Mouse (Mus musculus) testis, adult 2 months (tissue): Measurements from ENCODE around the gene Plin4. TPM values are rescaled to one million over a fixed set of nuclear protein-coding genes. Genes with fewer than 3 reads are reported as not detected.
A peak's percentile ranks its signal among the peaks of the same experiment; 100 is the strongest.

ENCODE experiments used
- H3K27ac ChIP-seq: fragments of 200-500 bp; 2 replicates; pipeline ENCODE4 v1.5.1; 2012; ENCODE audit warnings: low read depth, low read length; ENCODE audit not compliant: control insufficient read depth, insufficient read depth
- H3K27me3 ChIP-seq: fragments of 200-500 bp; 2 replicates; pipeline ENCODE4 v1.6.1; 2012; ENCODE audit warnings: mild to moderate bottlenecking, low read length, moderate library complexity; ENCODE audit not compliant: control insufficient read depth, insufficient read depth
- H3K36me3 ChIP-seq: fragments of 200-500 bp; 2 replicates; pipeline ENCODE4 v1.6.1; 2012; ENCODE audit warnings: mild to moderate bottlenecking, low read length; ENCODE audit not compliant: control insufficient read depth, insufficient read depth
- H3K4me1 ChIP-seq: fragments of 200-500 bp; 2 replicates; pipeline ENCODE4 v1.6.1; 2012; ENCODE audit warnings: low read length; ENCODE audit not compliant: control insufficient read depth, insufficient read depth
- H3K4me3 ChIP-seq: fragments of 200-500 bp; 2 replicates; pipeline ENCODE4 v1.5.1; 2012; ENCODE audit warnings: low read depth, mild to moderate bottlenecking, low read length, moderate library complexity, mixed read lengths; ENCODE audit not compliant: control insufficient read depth
- CTCF ChIP-seq: fragments of 200-500 bp; IDR thresholded peaks from 2 replicates; pipeline ENCODE4 v1.5.1; 2012; ENCODE audit warnings: low read depth, mild to moderate bottlenecking, inconsistent platforms, low read length, moderate library complexity; ENCODE audit not compliant: control insufficient read depth, insufficient read depth, insufficient replicate concordance
- POLR2A ChIP-seq: fragments of 200-500 bp; IDR thresholded peaks from 2 replicates; pipeline ENCODE4 v1.6.1; 2012; ENCODE audit warnings: low read depth, mild to moderate bottlenecking, inconsistent platforms, low read length, moderate library complexity; ENCODE audit not compliant: control insufficient read depth
- polyA plus RNA-seq: library from polyadenylated mRNA; depleted of rRNA; stranded (reverse); fragments of >200 nt; gene quantifications from 2 replicates; pipeline ENCODE4 v1.2.3, GENCODE M21; 2012

Gene Plin4
- polyA plus RNA-seq, 1 experiment = 1.5 TPM

DNA sequence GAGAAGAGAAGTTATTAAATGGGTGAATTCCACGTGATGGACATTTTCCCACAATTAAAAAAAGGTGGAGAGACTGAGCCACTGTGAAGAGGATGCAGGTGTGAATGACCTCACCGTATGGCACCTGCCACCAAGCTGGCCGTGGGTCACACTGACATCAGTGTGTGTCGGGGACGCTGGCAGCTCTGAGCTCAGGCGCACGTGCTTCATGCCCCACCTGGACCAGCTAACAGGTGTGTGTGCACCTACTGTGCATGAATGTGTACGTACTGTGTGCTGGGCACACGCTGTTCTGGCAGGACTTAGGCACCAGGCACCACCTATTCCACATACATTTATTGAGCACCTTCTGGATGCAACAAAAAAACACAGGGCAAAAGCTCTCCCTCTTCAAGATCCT is 34.9 kb upstream of the Plin4 start:
- no peak overlapping the region for H3K4me3 ChIP-seq
- H3K36me3 ChIP-seq = no peaks in the 10 kb centered on the region
- no peak overlapping the region for H3K27ac ChIP-seq
- no peaks in the 10 kb centered on the region; the same call in 1 of the 2 replicates for H3K27me3 ChIP-seq
- no peak for TF ChIP-seq CTCF
- no peak for TF ChIP-seq POLR2A
- H3K4me1 ChIP-seq = peaks cover 17% of the 10 kb centered on the region

DNA sequence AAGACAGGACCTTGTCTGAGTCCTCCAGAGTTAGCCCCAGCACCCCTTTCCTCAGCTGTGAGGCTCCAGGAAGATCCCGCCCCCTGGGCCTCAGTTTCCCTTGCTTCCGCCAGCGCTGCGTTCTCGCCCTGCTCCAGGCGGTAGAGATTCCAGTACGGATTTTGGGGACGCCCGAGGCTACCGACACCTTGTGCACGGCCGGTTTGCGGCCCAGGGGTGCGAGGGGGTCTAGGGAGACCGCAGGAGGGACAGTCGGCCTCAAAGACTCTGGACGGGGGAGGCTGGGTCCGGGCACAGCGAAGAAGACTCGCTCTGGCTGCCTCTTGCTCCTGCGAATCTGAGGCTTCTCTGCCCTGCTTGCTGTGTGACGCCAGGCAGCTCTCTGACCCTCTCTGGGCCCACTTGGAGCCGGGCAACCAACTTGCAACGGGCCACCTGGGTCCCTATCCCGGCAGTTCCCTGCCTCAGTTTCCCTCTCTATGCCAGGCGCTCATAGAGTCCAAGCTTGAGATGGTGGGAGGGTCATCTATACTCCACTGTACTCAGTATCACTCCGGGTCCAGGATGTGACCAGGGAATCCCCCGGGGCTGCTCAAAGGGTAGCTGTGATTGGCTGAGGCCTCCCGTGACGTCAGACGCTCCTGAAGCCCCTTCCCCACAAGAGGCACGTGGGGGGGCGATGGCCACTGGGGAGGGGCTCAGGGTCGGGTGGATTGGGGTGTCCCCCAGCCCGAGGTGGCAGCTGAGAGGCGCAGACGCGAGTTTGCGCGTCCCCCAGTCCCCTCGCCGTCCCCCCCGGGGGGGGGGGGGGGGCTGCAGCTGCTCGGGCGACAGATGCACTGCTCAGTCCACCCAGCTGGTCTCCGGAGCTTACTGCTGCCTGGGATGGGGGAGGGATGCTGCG is 32.4 kb upstream of the Plin4 start:
- Histone ChIP-seq H3K27ac (no peak overlapping the region), H3K27me3 (no peaks in the 10 kb centered on the region; the same call in 1 of the 2 replicates), H3K4me1 (peaks cover 24% of the 10 kb centered on the region), H3K4me3 (peak overlapping the region; percentile 35), H3K36me3 (no peaks in the 10 kb centered on the region)
- TF ChIP-seq CTCF = no peak
- TF ChIP-seq POLR2A = no peak

DNA sequence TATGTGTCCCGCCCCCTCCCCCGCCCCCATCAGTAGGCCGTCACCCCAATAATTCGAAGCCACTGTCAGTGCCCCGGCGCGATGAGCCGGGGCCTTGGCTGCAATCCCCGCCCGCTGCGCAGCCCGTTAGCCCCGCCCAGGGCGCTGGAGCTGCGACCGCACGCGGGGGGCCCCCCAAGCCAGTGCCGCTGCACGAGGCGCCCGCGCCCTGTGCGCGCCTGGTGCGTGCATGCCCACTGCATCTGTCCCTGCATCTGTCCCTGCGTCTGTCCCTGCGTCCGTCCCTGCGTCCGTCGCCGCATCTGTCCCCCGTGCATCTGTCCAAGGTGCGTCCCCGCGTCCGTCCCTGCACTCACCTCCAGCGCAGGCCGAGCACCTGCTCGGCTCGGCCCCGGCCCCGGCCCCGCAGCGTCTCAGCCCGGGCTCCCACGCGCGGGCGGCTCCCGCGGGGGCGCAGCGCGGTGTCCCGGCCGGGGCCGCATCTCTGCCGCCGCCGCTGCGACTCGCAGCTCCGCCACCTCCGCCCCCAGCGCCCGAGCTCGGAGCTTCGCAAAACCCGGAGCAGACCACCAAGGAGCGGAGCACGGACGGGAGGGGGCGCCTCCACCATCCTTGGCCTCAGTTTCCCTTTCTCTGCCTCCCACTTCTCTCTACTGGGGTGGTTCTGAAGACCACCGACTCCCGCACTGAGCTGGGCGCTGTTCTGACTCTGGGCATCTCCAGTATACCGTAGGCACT is 30.4 kb upstream of the Plin4 start, which contains the start of gene Sema6b:
Sema6b (minus strand) TSS at position 486 of the 738 bp plus-strand sequence.
- H3K36me3 ChIP-seq = no peaks in the 10 kb centered on the region
- H3K27ac ChIP-seq = no peak within 1 kb of the TSS
- H3K4me1 ChIP-seq = peaks cover 24% of the 10 kb centered on the region
- peak within 1 kb of the TSS; percentile 81 for H3K4me3 ChIP-seq
- TF ChIP-seq CTCF = no peak
- no peak for TF ChIP-seq POLR2A
- H3K27me3 ChIP-seq = no peaks in the 10 kb centered on the region; the same call in 1 of the 2 replicates

DNA sequence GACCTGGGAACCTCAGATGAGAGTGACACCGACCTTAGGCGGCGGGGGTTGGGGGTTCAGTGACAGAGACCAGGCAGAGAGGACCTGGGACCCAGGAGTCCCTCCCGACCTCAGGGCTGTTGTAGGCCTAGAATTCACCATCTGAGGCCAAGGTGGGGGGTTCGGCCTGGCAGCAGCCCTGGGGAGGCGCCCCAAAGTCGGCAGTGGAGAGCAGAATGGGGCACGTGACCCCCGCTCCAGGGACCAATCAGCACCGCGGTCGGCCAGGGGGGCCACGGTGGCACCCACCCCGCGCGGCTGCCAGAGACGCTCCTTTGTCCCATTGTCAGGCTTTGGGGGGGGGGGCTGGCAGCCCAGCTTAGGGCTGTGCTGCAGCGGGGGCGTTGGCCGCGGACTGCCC is 29.8 kb upstream of the Plin4 start:
- H3K4me3 ChIP-seq = no peak overlapping the region
- no peaks in the 10 kb centered on the region; the same call in 1 of the 2 replicates for H3K27me3 ChIP-seq
- TF ChIP-seq POLR2A (no peak), CTCF (no peak)
- no peaks in the 10 kb centered on the region for H3K36me3 ChIP-seq
- H3K4me1 ChIP-seq = peaks cover 27% of the 10 kb centered on the region
- no peak overlapping the region for H3K27ac ChIP-seq

DNA sequence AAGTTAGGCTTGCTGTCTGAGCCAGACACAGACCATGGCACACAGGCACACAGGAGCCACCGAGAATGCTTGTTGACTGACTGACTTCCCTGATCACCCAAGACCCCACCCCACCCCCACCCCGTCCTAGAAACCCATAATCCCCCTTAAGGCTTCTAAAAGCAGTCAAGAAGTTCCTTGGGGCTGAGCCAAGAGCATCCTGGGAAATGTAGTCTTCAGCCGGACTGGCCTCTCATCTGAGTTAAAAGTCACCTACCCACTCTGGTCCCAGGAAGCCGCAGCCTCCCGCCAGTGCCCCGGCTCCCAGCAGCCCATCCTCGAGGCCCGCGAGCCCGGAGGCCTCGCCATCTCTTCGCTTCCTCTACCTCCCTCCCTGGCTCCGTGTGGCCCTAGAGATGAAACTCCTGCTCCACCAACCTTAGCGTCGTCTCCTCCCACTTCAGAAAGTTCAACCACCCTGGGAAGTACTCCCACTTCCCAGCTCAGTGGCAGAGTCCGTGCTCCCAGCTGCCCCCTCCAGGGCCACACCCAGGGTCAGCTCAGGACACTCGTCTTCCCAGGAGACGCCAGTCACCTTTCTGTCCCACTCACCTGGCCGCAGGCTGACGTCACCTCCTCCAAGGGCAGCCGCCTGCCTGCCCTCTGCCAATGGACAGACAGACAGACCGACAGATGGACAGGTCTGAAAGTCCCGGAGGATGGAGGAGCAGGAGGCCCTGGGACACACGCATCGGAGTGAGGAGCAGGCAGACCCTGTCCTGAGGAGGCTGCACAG is 28.4 kb upstream of the Plin4 start:
- Histone ChIP-seq H3K27me3 (no peaks in the 10 kb centered on the region; the same call in 1 of the 2 replicates), H3K4me3 (no peak overlapping the region), H3K27ac (no peak overlapping the region), H3K36me3 (no peaks in the 10 kb centered on the region), H3K4me1 (peaks cover 36% of the 10 kb centered on the region)
- no peak for TF ChIP-seq POLR2A
- no peak for TF ChIP-seq CTCF

DNA sequence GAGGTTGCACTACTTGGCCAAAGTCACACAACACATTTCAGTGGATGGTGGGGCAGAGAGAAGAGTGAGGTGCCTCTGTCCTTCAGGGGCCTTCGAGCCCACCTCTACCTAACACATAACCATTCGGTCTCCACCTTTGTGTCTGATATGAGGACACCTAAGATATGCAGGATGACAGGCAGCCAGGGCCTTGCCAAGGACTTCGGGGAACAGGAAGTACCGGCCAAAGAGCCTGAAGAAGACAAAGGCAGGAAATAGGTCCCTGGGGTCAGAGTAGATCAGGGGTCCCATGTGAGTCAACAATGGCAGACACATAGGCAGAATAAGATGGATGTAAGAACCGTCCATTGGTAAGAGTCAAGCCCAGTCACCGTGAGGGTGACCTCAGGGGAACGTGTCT is 27.0 kb upstream of the Plin4 start:
- Histone ChIP-seq H3K27me3 (no peaks in the 10 kb centered on the region; the same call in 1 of the 2 replicates), H3K27ac (no peak overlapping the region), H3K4me3 (no peak overlapping the region), H3K36me3 (no peaks in the 10 kb centered on the region), H3K4me1 (peaks cover 35% of the 10 kb centered on the region)
- TF ChIP-seq CTCF (no peak), POLR2A (no peak)

DNA sequence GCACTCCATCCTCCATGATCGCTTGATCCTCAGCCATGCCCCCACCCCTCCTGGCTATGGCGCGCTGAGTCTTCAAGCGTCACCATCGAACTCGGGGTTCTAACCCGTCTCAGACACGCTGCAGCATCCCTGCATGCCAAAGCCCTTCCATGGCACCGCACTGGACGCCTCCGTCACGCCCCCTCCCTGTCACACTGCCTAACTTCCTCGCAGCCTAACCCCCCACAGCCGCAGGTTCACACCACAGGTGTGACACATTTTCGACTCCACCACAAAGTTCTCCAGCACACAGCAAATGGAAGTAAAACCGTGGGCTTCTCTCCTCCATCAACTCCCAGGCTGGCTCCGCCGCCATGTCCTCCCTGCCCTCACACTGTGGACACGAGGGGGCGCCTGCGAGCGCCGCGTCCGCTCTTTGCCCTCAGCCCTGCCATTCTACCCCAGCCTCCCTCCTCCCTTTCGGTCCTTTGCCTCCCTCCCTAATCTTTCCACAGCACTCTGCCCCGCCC is 24.9 kb upstream of the Plin4 start:
- Histone ChIP-seq H3K36me3 (no peaks in the 10 kb centered on the region), H3K4me1 (peaks cover 27% of the 10 kb centered on the region), H3K4me3 (peak overlapping the region; percentile 38), H3K27ac (no peak overlapping the region), H3K27me3 (no peaks in the 10 kb centered on the region)
- peak; percentile 71; the same call in 1 of the 2 replicates for TF ChIP-seq CTCF
- no peak for TF ChIP-seq POLR2A
